Mouse (Mus musculus) CH12.LX (cell line): ENCODE measurements at regions not wholly inside any gene's neighbourhood (a gene's known extent, or its start where the extent isn't known, plus 50 kb on each side); places are given as distances from the start of the nearest gene placed in this dataset.

ENCODE experiments used
- DNase-seq: peaks from one replicate; pipeline ENCODE4 v3.0.0-alpha.2; 2013; ENCODE audit errors: extremely low read depth
- H3K27ac ChIP-seq: 2 replicates; pipeline ENCODE4 v1.5.1; 2012; ENCODE audit warnings: low read depth, mild to moderate bottlenecking, control low read depth, moderate library complexity; ENCODE audit not compliant: insufficient read depth
- H3K27me3 ChIP-seq: replicated peaks from 2 replicates; pipeline ENCODE3; 2012; ENCODE audit warnings: inconsistent platforms
- H3K36me3 ChIP-seq, 2 experiments: replicated peaks in 1 of 2; 2 replicates each; pipeline versions ENCODE3 to v1.6.1; 2012; ENCODE audit warnings: inconsistent platforms in 1 of 2, low read length in 1 of 2, mild to moderate bottlenecking in 1 of 2, mixed read lengths in 1 of 2, moderate library complexity in 1 of 2; ENCODE audit not compliant: control insufficient read depth in 1 of 2, insufficient read depth in 1 of 2
- H3K4me1 ChIP-seq, 2 experiments: 2 replicates each; pipeline ENCODE4 v1.6.1; 2012; ENCODE audit warnings: inconsistent platforms in 1 of 2, moderate library complexity in 1 of 2; ENCODE audit not compliant: insufficient read depth in 2 of 2, control insufficient read depth in 1 of 2
- H3K4me2 ChIP-seq: 2 replicates; pipeline ENCODE4 v1.6.1; 2012; ENCODE audit warnings: low read depth, mild to moderate bottlenecking, control low read depth; ENCODE audit not compliant: poor library complexity, insufficient read depth, severe bottlenecking
- H3K4me3 ChIP-seq, 3 experiments: fragments of 150-350 bp in 1 of 3; sonication (generic) in 1 of 3; replicated peaks in 1 of 3; 2 replicates each; pipeline versions ENCODE3 to v1.5.1; 2011 to 2012; ENCODE audit warnings: low read depth in 2 of 3, low read length in 2 of 3, mild to moderate bottlenecking in 2 of 3, moderate library complexity in 2 of 3, control low read depth in 1 of 3, improper control_type of control experiment in 1 of 3, inconsistent platforms in 1 of 3, mixed read lengths in 1 of 3; ENCODE audit not compliant: poor library complexity in 1 of 3
- H3K79me2 ChIP-seq: replicated peaks from 2 replicates; pipeline ENCODE4 v1.6.1; 2012; ENCODE audit warnings: mild to moderate bottlenecking, moderate library complexity; ENCODE audit not compliant: control insufficient read depth, poor library complexity, insufficient read depth, severe bottlenecking; ENCODE audit errors: extremely low read depth
- H3K9ac ChIP-seq: 2 replicates; pipeline ENCODE4 v1.6.1; 2012; ENCODE audit warnings: low read depth, mild to moderate bottlenecking, control low read depth, moderate library complexity; ENCODE audit not compliant: insufficient read depth
- H3K9me3 ChIP-seq: replicated peaks from 2 replicates; pipeline ENCODE3; 2012; ENCODE audit warnings: low read length, inconsistent platforms, mixed read lengths
- BHLHE40 ChIP-seq: IDR thresholded peaks from 2 replicates; pipeline ENCODE4 v1.6.1; 2011; ENCODE audit warnings: mild to moderate bottlenecking, low read depth, low read length, improper control_type of control experiment
- CHD1 ChIP-seq: IDR thresholded peaks from 2 replicates; pipeline ENCODE4 v1.6.1; 2012; ENCODE audit warnings: low read depth, low read length, improper control_type of control experiment, inconsistent platforms
- CHD2 ChIP-seq: IDR thresholded peaks from 2 replicates; pipeline ENCODE4 v1.6.1; 2011; ENCODE audit warnings: low read length, improper control_type of control experiment
- CTCF ChIP-seq, 2 experiments: IDR thresholded peaks in 1 of 2; conservative IDR thresholded peaks in 1 of 2; 2 replicates each; pipeline ENCODE4 v1.5.1; 2011 to 2012; ENCODE audit warnings: low read depth in 2 of 2, low read length in 2 of 2, improper control_type of control experiment in 1 of 2, inconsistent platforms in 1 of 2, mild to moderate bottlenecking in 1 of 2, moderate library complexity in 1 of 2
- E2F4 ChIP-seq: IDR thresholded peaks from 2 replicates; pipeline ENCODE4 v1.6.1; 2011; ENCODE audit warnings: low read depth, low read length, improper control_type of control experiment; ENCODE audit not compliant: insufficient replicate concordance
- GABPA ChIP-seq: IDR thresholded peaks from 2 replicates; pipeline ENCODE4 v1.6.1; 2012; ENCODE audit warnings: low read depth, low read length, improper control_type of control experiment, inconsistent platforms; ENCODE audit not compliant: insufficient replicate concordance
- HCFC1 ChIP-seq: IDR thresholded peaks from 2 replicates; pipeline ENCODE4 v1.6.1; 2012; ENCODE audit warnings: low read depth, mild to moderate bottlenecking, inconsistent platforms, low read length, improper control_type of control experiment
- JUND ChIP-seq: conservative IDR thresholded peaks from 2 replicates; pipeline ENCODE4 v1.6.1; 2011; ENCODE audit warnings: low read depth, low read length, improper control_type of control experiment
- MAX ChIP-seq: IDR thresholded peaks from 2 replicates; pipeline ENCODE4 v1.6.1; 2011; ENCODE audit warnings: low read length, improper control_type of control experiment
- MAZ ChIP-seq: IDR thresholded peaks from 2 replicates; pipeline ENCODE4 v1.6.1; 2012; ENCODE audit warnings: low read depth, mild to moderate bottlenecking, inconsistent platforms, low read length, improper control_type of control experiment, moderate library complexity
- MXI1 ChIP-seq: IDR thresholded peaks from 2 replicates; pipeline ENCODE4 v1.6.1; 2011; ENCODE audit warnings: mild to moderate bottlenecking, low read depth, low read length, improper control_type of control experiment
- MYC ChIP-seq: IDR thresholded peaks from 2 replicates; pipeline ENCODE4 v1.6.1; 2011; ENCODE audit warnings: low read depth, mild to moderate bottlenecking, improper control_type of control experiment, low read length
- NELFE ChIP-seq: IDR thresholded peaks from 2 replicates; pipeline ENCODE4 v1.6.1; 2011; ENCODE audit warnings: low read depth, low read length, improper control_type of control experiment
- NRF1 ChIP-seq: IDR thresholded peaks from 2 replicates; pipeline ENCODE4 v1.6.1; 2014; ENCODE audit warnings: low read depth, mild to moderate bottlenecking, inconsistent platforms, low read length, improper control_type of control experiment, moderate library complexity
- POLR2AphosphoS2 ChIP-seq: IDR thresholded peaks from 2 replicates; pipeline ENCODE4 v1.6.1; 2011; ENCODE audit warnings: low read depth, low read length, improper control_type of control experiment
- TCF12 ChIP-seq: IDR thresholded peaks from 2 replicates; pipeline ENCODE4 v1.6.1; 2014; ENCODE audit warnings: low read depth, mild to moderate bottlenecking, inconsistent platforms, low read length, improper control_type of control experiment
- UBTF ChIP-seq: IDR thresholded peaks from 2 replicates; pipeline ENCODE4 v1.6.1; 2012; ENCODE audit warnings: low read depth, mild to moderate bottlenecking, inconsistent platforms, low read length, improper control_type of control experiment, moderate library complexity
- USF1 ChIP-seq: IDR thresholded peaks from 2 replicates; pipeline ENCODE4 v1.6.1; 2014; ENCODE audit warnings: low read depth, mild to moderate bottlenecking, inconsistent platforms, low read length, improper control_type of control experiment
- USF2 ChIP-seq: conservative IDR thresholded peaks from 2 replicates; pipeline ENCODE4 v1.6.1; 2011; ENCODE audit warnings: low read depth, low read length, improper control_type of control experiment
- ZC3H11A ChIP-seq: IDR thresholded peaks from 2 replicates; pipeline ENCODE4 v1.6.1; 2012; ENCODE audit warnings: low read depth, mild to moderate bottlenecking, inconsistent platforms, low read length, improper control_type of control experiment
- ZKSCAN1 ChIP-seq: IDR thresholded peaks from 2 replicates; pipeline ENCODE4 v1.6.1; 2012; ENCODE audit warnings: low read depth, inconsistent platforms, low read length, improper control_type of control experiment, borderline replicate concordance
- ZMIZ1 ChIP-seq: IDR thresholded peaks from 2 replicates; pipeline ENCODE4 v1.6.1; 2012; ENCODE audit warnings: low read depth, mild to moderate bottlenecking, inconsistent platforms, low read length, improper control_type of control experiment
- ZNF384 ChIP-seq: IDR thresholded peaks from 2 replicates; pipeline ENCODE4 v1.6.1; 2012; ENCODE audit warnings: low read depth, low read length, improper control_type of control experiment, inconsistent platforms
- dilution Hi-C: fragments of 300-500 bp; cut with MboI; formaldehyde crosslinking; loops from 2 replicates; pipeline ENCODE4 v1.14.3; 2020; ENCODE audit warnings: low sequenced_read_pairs; ENCODE audit not compliant: extremely low pct_unique_long_range_greater_than_20kb, extremely low pct_ligation_motif_present
- in situ Hi-C: fragments of 300-500 bp; cut with MboI; formaldehyde crosslinking; loops from 3 replicates; pipeline ENCODE4 v1.14.3; 2019; ENCODE audit warnings: low sequenced_read_pairs, low pct_ligation_motif_present, low pct_unique_long_range_greater_than_20kb, mixed read lengths

DNA sequence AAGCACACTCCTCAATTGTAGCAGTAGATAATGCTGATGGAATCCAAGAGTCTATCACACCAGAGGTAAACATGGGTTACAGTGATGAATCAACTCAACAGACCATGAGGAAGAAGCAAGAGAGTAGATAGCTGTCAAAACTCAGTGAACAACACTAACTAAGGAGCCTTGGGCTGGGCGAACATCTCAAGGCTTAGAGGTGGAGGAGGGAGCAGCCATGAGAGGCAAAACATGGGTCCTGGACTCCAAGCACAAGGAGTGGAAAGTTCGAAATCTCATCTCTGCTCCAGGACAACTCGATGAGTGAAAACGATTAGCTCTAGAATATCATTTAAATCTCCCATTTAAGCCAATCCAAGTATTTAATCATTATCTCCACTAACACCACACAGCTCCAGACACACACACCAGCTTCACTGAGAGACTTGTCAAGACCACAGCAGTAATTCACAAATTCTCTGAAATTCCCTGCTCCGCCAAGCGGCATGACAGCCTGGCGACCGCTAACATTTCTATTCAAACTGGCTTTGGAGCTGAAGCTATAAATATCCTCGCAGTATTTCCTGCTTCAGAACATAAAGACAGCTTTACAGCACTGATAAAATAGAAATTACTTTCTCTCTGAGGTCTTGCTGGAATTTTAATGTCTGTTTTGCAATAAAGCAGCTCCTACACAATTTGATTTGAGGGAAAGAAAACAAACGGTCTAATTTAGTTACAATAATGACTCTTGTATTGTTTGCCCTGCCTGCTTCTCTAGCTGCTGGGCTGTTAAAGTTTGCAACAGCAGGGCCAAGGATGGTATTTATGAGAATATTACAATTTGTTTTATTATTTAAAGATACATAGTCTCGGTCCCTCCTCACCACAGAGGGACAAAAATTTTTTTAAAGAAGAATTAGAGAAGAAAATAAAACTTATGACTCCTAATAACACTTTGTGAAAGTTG, 469.3 kb upstream of the Plxna2 start:
- no peaks in the 10 kb centered on the region for H3K9me3 ChIP-seq
- no peak overlapping the region for H3K4me3 ChIP-seq
- no peak overlapping the region for H3K27ac ChIP-seq
- H3K9ac ChIP-seq, result no peak overlapping the region
- H3K4me1 ChIP-seq, result no peaks in the 10 kb centered on the region
- no peaks in the 10 kb centered on the region for H3K36me3 ChIP-seq
- no peak for DNase-seq
- H3K27me3 ChIP-seq, result no peaks in the 10 kb centered on the region
- in situ Hi-C loops, result no loop called here
- dilution Hi-C loops, result no loop called here
- no peaks in the 10 kb centered on the region for H3K79me2 ChIP-seq
- H3K4me2 ChIP-seq, result no peak overlapping the region
- TF ChIP-seq USF1 (no peak), ZKSCAN1 (no peak), GABPA (no peak), USF2 (no peak), CHD2 (no peak), CTCF (conservative IDR thresholded peaks at IDR 0.05 in 1 of 2, IDR thresholded peaks at IDR 0.05 in 1 of 2; ENCODE audit: low read depth in 2 of 2, low read length in 2 of 2) (no peak), ZNF384 (no peak), ZC3H11A (no peak), MAZ (no peak), TCF12 (no peak), MAX (no peak), HCFC1 (no peak), NRF1 (no peak), JUND (no peak), MYC (no peak), MXI1 (no peak)

DNA sequence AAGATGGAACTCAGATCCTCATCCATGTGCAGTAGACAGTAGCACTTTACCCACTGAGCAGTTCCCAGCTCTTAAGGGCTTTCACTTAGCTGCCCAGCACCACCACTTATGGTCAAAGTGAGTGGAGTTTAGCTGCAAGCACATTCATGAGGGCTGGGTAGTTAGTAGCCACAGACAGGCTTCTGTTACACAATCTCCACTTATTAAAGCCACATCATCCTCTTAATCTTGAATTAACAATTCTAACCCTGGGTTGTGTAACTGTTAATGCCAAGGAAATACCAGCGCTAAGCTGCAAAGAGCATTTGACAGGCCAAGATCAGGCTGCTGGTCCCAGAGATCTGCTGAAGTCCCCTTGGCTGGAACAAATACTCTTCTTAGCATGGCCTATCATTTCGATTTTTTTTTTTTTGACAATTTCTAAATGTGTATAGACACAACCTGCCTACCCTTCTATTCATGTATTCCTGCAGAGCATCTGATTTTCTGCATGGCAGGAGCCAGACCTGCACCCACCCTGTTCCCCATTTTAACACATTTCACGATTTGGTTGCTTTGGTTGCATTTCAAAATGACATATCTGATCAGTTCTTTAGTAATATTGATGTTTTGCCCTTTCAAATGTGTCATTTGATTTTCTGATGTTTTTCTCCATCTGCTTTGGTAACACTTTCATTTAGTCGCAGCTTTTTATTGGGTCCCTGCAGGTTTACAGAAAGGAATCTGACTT, 500.2 kb upstream of the Plxna2 start:
- H3K36me3 ChIP-seq, result no peaks in the 10 kb centered on the region
- no peak overlapping the region for H3K4me2 ChIP-seq
- TF ChIP-seq MAX, result no peak
- TF ChIP-seq CHD2, result no peak
- no peak for TF ChIP-seq ZNF384
- TF ChIP-seq NRF1, result no peak
- no peak for TF ChIP-seq E2F4
- no peak for TF ChIP-seq NELFE
- TF ChIP-seq POLR2AphosphoS2, result no peak
- TF ChIP-seq BHLHE40, result no peak
- TF ChIP-seq CHD1, result no peak
- TF ChIP-seq UBTF, result no peak
- no peak for TF ChIP-seq ZMIZ1
- no peak for TF ChIP-seq ZKSCAN1
- no peaks in the 10 kb centered on the region for H3K9me3 ChIP-seq
- no peaks in the 10 kb centered on the region for H3K4me1 ChIP-seq
- H3K79me2 ChIP-seq, result no peaks in the 10 kb centered on the region
- DNase-seq, result no peak
- H3K27ac ChIP-seq, result no peak overlapping the region
- H3K27me3 ChIP-seq, result no peaks in the 10 kb centered on the region
- no peak overlapping the region for H3K9ac ChIP-seq
- dilution Hi-C loops (no loop called here), in situ Hi-C loops (no loop called here)
- H3K4me3 ChIP-seq, result no peak overlapping the region
